Mouse (Mus musculus) erythroblast, adult 5-6 weeks (primary cell): Measurements from ENCODE around the gene Gm45062. TPM values are rescaled to one million over a fixed set of nuclear protein-coding genes. Genes with fewer than 3 reads are reported as not detected.

ENCODE experiments used
- ATAC-seq: replicated peaks from 2 replicates; pipeline ENCODE4 v1.8.0; 2016; ENCODE audit warnings: moderate number of reproducible peaks, mild to moderate bottlenecking, moderate TSS enrichment, inconsistent platforms; ENCODE audit not compliant: poor library complexity, low FRiP score, severe bottlenecking
- total RNA-seq, 2 experiments: library from RNA; stranded (forward) in 1 of 2; stranded (reverse) in 1 of 2; fragments of 150-400 nt in 1 of 2; fragments of 200-764, 138-1000 nt in 1 of 2; gene quantifications; 2 replicates each; pipeline versions ENCODE4 v1.2.3 to v1.2.4; 2015 to 2017; ENCODE audit warnings: low replicate concordance in 2 of 2

The Gm45062 gene
- total RNA-seq, 2 experiments from 2014 or later = 2.7 to 4.1 TPM

DNA sequence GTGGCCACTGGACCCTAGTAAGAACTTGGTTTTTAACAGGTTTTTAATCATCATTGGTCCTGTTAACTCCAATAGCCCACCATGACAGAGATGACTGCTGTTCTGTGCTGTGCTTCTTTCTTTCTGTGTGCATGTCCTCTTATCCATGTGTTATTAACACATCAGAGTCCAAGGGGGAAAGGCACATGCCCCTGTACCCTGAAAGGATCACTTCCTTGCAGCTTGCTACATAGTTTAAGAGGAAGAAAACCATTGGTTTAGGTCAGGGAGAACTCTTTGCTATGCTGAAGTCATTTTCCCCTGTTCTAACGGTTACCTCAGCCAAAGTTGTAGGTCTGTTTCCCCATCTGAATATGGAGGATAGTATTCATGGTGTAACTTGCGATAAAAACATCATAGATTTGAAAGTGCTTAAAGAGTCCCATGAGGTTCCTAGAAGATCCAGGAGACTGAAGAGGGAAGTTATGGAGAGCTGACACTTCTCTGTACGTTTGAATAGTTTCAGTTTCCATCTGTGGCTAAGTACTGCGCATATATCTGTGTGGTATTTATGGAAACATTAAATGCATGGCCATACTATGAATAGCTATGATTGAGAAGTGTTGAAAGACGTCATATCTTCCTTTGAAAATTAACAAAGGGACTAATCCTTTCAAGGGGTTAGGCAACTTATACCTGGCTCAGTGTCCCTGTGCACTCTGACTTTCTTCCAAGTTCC, 236.0 kb downstream of the Gm45062 start:
- no peak for ATAC-seq

DNA sequence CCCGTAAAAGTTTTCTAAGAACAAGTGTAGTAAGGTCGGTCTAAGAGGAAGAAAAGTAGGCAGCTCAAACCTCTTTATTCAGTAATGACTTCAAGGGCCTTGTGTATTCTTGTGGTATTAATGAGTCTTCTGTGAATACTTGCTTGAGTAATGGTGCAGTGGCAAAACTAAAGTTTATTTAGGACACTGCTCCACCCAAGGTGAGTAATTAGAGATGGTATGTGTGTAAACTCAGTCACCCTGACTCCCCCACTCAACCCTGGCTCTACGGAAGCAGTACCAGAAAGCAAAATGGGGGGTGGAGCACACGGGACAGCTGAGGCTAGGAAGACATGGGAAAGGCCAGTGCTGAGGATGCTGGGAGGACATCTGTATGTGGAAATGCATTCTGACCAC, 236.6 kb downstream of the Gm45062 start:
- no peak for ATAC-seq

- ATAC-seq = no peak
Observed at GRCm38 (mm10) chr6:8497234-8497867, 238.1 kb downstream of the Gm45062 start.

DNA sequence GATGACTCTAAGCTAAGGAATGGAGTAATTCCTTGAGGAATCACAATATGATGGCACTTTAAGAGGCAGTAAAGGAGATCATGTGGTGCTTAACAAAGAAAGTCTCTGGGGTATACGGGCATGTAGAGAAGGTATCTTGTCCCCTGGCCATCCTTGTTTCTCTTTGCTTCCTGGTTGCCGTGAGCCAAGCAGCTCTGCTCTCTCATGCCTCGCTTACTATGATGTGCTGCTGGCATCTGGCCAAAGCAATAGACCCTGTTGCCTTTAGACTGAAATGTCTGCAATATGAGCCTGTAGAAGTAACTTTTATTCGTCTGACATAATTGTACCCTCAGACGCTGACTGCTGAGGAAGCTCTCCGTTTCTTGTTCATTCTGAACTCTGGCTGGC, 238.6 kb downstream of the Gm45062 start:
- no peak for ATAC-seq

DNA sequence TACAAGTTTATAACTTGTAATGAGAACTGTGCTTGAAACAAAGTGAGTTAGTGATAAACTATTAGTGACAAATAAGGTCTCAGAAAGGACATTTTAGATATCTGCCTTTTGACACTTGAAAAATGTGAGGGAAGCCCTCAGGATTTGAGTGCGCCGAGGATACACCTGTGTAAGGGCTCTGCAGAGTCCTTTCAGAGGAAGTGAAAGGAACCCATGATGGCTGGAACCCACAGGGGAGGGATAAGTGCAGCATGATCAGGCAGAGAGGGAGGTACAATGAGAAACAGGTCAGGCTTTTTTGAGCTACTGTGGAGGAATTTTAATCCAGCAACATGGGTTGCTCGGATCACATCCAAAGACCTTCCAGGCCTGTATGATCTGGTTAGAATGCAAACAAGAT, 239.7 kb downstream of the Gm45062 start:
- no peak for ATAC-seq

DNA sequence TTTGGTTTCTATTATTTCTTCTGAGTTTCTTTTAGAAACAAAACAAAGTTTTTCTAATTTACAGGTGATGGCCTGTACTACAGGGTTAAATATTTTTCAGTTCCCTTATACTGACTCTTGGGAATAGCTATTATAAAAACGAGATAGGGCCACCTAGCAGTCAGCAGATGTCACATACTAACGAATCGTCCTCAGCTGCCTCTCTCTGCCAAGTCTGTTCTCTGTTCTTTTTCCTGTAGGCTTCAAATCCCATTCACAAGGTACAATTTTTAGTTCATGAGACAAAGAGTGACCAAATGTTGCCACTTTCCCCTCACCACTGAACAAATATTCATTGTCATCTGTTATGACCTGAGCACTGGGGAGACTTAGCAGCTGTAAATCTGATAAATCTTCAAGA, 244.7 kb downstream of the Gm45062 start:
- no peak for ATAC-seq

GRCm38 (mm10) chr6:8504521-8505228, 245.4 kb downstream of the Gm45062 start:
- ATAC-seq = no peak

DNA sequence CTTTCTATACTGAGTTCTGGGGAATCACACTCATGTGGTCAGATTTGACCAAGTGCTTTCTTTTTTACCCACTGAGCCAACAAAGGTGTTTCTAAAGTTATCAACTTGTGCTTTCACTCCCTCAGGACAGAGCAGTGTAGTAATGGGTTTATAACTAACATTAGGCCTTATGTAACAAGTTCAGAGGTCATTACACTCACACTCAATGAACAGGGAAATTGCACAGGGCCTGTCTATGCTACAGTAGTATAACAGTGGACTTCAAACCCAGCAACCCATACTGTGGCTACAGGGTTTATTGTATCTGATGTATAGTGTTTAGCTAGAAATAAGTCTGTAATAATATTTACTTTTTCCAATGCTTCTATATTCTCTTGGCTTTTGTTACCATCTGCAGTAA, 247.4 kb downstream of the Gm45062 start:
- no peak for ATAC-seq

GRCm38 (mm10) chr6:8508883-8509536, 249.8 kb downstream of the Gm45062 start:
- peak; percentile 97 for ATAC-seq

GRCm38 (mm10) chr6:8509551-8509950, 250.3 kb downstream of the Gm45062 start, which contains the start of gene Glcci1:
Glcci1 (plus strand) TSS chr6:8509600.
- 0 out of 2 replicates have a peak, but pooled peaks have one; percentile 13 for ATAC-seq

GRCm38 (mm10) chr6:8509961-8510863, 251.0 kb downstream of the Gm45062 start:
- peak; percentile 36; the same call in 1 of the 2 replicates for ATAC-seq

DNA sequence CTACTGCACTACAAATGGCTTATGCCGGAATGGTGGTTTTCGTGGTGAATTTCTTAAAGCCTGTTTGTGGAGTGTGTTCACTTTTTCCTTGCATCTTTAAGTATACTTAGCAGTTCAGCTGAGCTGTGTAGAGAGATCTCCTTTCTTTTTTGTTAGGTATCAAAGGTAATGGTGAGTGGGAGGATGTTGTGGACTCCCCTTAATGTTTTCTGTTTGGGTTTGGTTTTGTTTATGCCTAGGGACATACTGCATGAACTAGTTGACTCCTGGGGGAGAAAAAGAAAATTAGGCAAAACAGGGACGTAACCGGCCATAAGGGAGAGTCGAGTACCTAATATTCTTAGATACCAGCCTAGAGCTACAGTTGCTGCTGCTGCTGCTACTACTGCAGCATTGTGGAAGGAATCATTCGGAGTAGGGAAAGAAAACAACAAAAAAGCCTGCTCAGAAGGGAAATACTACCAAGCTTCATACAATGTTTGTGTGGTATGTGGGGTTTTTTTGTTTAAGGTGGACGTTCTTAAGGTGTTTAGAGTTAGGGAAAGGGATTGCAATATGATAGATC, 251.7 kb downstream of the Gm45062 start:
- no peak for ATAC-seq

DNA sequence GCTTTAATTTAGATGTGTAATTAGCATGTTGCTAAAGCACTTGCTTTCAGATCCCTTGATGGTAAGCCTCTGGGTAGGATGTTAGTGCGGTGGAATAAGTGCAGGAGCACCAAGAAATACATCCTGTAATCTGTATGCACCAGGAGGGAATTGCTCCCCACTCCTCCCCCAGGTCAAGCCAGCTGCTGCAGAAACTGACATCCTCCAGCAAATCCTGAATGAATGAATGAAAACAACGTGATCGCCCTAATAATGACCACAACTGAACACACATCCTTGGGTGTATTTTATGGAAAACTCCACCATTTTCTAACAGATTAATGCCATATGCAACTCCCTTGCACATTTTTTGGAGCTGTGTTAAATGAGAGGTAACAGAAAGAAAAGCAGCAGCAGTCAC, 252.2 kb downstream of the Gm45062 start:
- no peak for ATAC-seq

DNA sequence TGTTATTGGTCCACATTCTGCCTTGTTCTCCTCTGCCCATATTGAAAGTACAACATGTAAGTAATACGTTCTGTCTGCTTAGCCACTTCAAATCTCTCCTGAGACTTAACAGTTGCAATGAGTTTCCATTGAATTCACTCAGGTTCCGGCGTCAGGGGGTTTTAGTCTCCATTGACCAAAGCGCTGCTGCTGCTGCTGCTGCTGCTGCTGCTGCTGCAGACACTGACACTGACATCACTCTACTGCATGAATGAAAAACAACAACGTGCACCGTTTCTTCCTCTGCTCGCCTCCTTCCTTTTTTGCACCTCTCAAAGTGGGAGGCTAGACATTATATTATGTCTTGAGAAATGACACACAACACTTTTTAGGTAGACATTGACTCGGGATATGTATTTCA, 253.2 kb downstream of the Gm45062 start:
- ATAC-seq = no peak

- no peak for ATAC-seq
Observed at GRCm38 (mm10) chr6:8519687-8520086, 260.4 kb downstream of the Gm45062 start.

DNA sequence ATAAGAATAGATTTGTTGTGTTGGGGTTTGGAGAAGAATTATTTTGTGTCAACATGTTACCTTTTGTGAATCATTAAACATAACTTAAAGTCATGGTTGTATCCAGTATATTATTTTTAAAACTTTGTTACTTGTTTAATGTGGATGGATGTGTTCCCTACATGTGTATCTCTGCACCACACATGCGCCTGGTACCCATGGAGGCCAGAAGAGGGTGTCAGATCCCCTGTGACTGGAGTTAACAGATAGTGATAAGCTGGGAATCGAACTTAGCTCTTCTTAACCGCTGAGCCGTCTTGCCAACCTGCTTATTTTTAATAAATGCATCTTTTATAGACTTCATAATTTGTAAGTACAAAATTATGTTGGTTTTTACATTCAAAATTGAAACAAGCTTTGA, 262.0 kb downstream of the Gm45062 start:
- ATAC-seq = no peak

GRCm38 (mm10) chr6:8524717-8525116, 265.5 kb downstream of the Gm45062 start:
- ATAC-seq = no peak

- peak; percentile 46 for ATAC-seq
Observed at GRCm38 (mm10) chr6:8531104-8531894, 272.0 kb downstream of the Gm45062 start.
